Mouse (Mus musculus) C2C12 (cell line): ENCODE measurements around the gene Igsf21.

Experiments
- CTCF ChIP-seq: IDR thresholded peaks from one replicate; pipeline ENCODE4 v1.5.1; 2011; ENCODE audit not compliant: control insufficient read depth, insufficient read depth, insufficient read length
- FOSL1 ChIP-seq: IDR thresholded peaks from one replicate; pipeline ENCODE4 v1.8.0; 2011; ENCODE audit warnings: mild to moderate bottlenecking, low read length; ENCODE audit not compliant: poor library complexity, insufficient read depth, severe bottlenecking
- MAX ChIP-seq: IDR thresholded peaks from one replicate; pipeline ENCODE4 v1.6.1; 2011; ENCODE audit warnings: mild to moderate bottlenecking, control low read depth
- USF1 ChIP-seq: IDR thresholded peaks from one replicate; pipeline ENCODE4 v1.6.1; 2011; ENCODE audit warnings: low read depth, mild to moderate bottlenecking, control low read depth, moderate library complexity

DNA sequence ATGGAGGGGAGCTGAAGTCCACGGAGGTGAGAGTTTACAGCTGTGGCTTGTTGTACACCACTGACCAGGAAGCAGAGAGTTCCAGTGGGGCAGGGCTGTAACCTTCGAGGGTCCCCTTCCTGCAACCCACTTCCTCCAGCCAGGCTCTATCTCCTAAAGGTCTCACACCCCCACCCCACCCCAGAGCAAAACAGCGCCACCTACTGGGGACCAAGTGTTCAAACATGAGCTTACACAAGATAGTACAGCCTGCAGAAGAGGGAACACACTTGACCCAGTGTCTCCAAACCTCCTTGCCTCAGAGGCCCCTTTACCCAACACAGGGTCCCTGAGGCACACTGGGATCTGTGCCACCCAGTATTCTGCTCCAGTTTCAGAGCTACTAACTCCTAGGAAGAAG lies 87.0 kb downstream of the Igsf21 start:
- TF ChIP-seq CTCF = no peak
- TF ChIP-seq MAX = no peak
- no peak for TF ChIP-seq USF1
- TF ChIP-seq FOSL1 = no peak
